29 mouse cellular contexts compared by ENCODE assay signal in genomic region chr10:60718491-60718890, GRCm38 (mm10).
"Had no signal": no experiment of that assay in that cellular context is flagged by ENCODE, and none has a peak within 500 bp of the region (broad histone marks: within the 10 kb centered on the region; RNA-seq: fewer than 3 reads in every experiment).

No protein-coding gene starts in this region.

- H3K4me3 ChIP-seq: heart, embryonic 13.5 days; heart, embryonic 15.5 days; hindbrain, embryonic 10.5 days; hindbrain, embryonic 12.5 days; hindbrain, embryonic 13.5 days; hindbrain, embryonic 15.5 days; intestine, embryonic 15.5 days; kidney, embryonic 15.5 days; layer of hippocampus, adult 2 months; left cerebral cortex, adult 2 months had no signal

- H3K4me1 ChIP-seq: heart, embryonic 13.5 days; heart, embryonic 15.5 days; intestine, embryonic 15.5 days; kidney, embryonic 15.5 days had no signal

- DNase-seq: heart, postnatal 10 days; heart, postnatal 14 days; heart, postnatal 36 days; heart, postnatal 4 days; kidney, adult 11 months; kidney, adult 18-20 months; kidney, adult 2 months; kidney, adult 8-10 months; kidney, adult 9 months; kidney, postnatal 10 days; kidney, postnatal 14 days; kidney, postnatal 25 days; kidney, postnatal 36 days; kidney, postnatal 4 days; layer of hippocampus, adult 9-11 months; layer of hippocampus, postnatal 36 days had no signal

- H3K27me3 ChIP-seq: heart, embryonic 15.5 days; hindbrain, embryonic 12.5 days; hindbrain, embryonic 13.5 days; hindbrain, embryonic 15.5 days; intestine, embryonic 15.5 days; kidney, embryonic 15.5 days had no signal

- H3K27ac ChIP-seq: heart, embryonic 13.5 days; heart, embryonic 15.5 days; hindbrain, embryonic 10.5 days; hindbrain, embryonic 12.5 days; hindbrain, embryonic 13.5 days; hindbrain, embryonic 14.5 days; hindbrain, embryonic 15.5 days; hindbrain, postnatal 0 days; intestine, embryonic 15.5 days; kidney, embryonic 15.5 days; kidney, postnatal 0 days; layer of hippocampus, adult 2 months; left cerebral cortex, adult 2 months had no signal

- H3K9ac ChIP-seq: heart, embryonic 13.5 days; heart, embryonic 15.5 days; hindbrain, embryonic 12.5 days; hindbrain, embryonic 13.5 days; hindbrain, embryonic 14.5 days; hindbrain, embryonic 15.5 days; intestine, embryonic 15.5 days; kidney, embryonic 15.5 days had no signal
